Mouse (Mus musculus) heart, embryonic 16.5 days (tissue): Measurements from ENCODE around the gene Efnb1. TPM values are rescaled to one million over a fixed set of nuclear protein-coding genes. Genes with fewer than 3 reads are reported as not detected.

Source experiments
- ATAC-seq: fragments of 200-750 bp; cut with Nextera tagmentation; replicated peaks from 2 replicates; pipeline ENCODE4 v1.8.0; 2017; ENCODE audit warnings: moderate number of reproducible peaks; ENCODE audit not compliant: insufficient read depth, low FRiP score; ENCODE audit errors: extremely low read depth
- H3K27ac ChIP-seq: fragments of 300-500 bp; sonication (generic); 2 replicates; pipeline ENCODE4 v1.5.1; 2014; ENCODE audit warnings: mild to moderate bottlenecking, low read length, control low read depth, moderate library complexity
- H3K27me3 ChIP-seq: fragments of 300-500 bp; sonication (generic); 2 replicates; pipeline ENCODE4 v1.6.1; 2014; ENCODE audit warnings: low read length, mixed read lengths; ENCODE audit not compliant: control insufficient read depth, insufficient read depth
- H3K36me3 ChIP-seq: fragments of 300-500 bp; sonication (generic); 2 replicates; pipeline ENCODE4 v1.6.1; 2014; ENCODE audit not compliant: control insufficient read depth, insufficient read depth
- H3K4me1 ChIP-seq: fragments of 300-500 bp; sonication (generic); 2 replicates; pipeline ENCODE4 v1.6.1; 2014; ENCODE audit warnings: low read length, mixed read lengths; ENCODE audit not compliant: control insufficient read depth, insufficient read depth
- H3K4me2 ChIP-seq: fragments of 300-500 bp; sonication (generic); 2 replicates; pipeline ENCODE4 v1.6.1; 2014; ENCODE audit warnings: low read depth, mild to moderate bottlenecking, control low read depth, low read length
- H3K4me3 ChIP-seq: fragments of 300-500 bp; sonication (generic); 2 replicates; pipeline ENCODE4 v1.5.1; 2014; ENCODE audit warnings: mild to moderate bottlenecking, control low read depth, low read length
- H3K9ac ChIP-seq: fragments of 300-500 bp; sonication (generic); 2 replicates; pipeline ENCODE4 v1.6.1; 2014; ENCODE audit warnings: low read length, control low read depth
- H3K9me3 ChIP-seq: fragments of 300-500 bp; sonication (generic); replicated peaks from 2 replicates; pipeline ENCODE4 v1.6.1; 2016; ENCODE audit warnings: low read length; ENCODE audit not compliant: control insufficient read depth
- WGBS: fragments of 180-500 bp; shearing (Covaris S2); extraction: QIAGEN DNeasy Blood & Tissue Kit; methylation state at CpG from one replicate; pipeline ENCODE4 v1.1.7; 2014; 5-methylcytosine and 5-hydroxymethylcytosine counted together
- polyA plus RNA-seq: library from polyadenylated mRNA; unstranded; fragments of >200 nt; fragmentation: Nextera tagmentation; extraction: Ambion mirVana; gene quantifications from 2 replicates; pipeline ENCODE4 v1.2.1, GENCODE M21; 2015

Gene Efnb1
- polyA plus RNA-seq, 1 experiment from 2014 or later, result 17.4 TPM

- peak overlapping the region; percentile 86 for H3K9ac ChIP-seq
- H3K4me3 ChIP-seq, result peak overlapping the region; percentile 74
- H3K27me3 ChIP-seq, result peaks cover 4% of the 10 kb centered on the region; the same call in 1 of the 2 replicates
- peak overlapping the region; percentile 69 for H3K4me2 ChIP-seq
- no peaks in the 10 kb centered on the region for H3K36me3 ChIP-seq
- peak overlapping the region; percentile 43 for H3K27ac ChIP-seq
- no peak for ATAC-seq
- peaks cover 19% of the 10 kb centered on the region for H3K4me1 ChIP-seq
- no peaks in the 10 kb centered on the region for H3K9me3 ChIP-seq
- WGBS, result 15% methylated on average over 29 of the region's 31 CpGs
Observed at GRCm38 (mm10) chrX:99137143-99137870, 1.4 kb downstream of the Efnb1 start.

GRCm38 (mm10) chrX:99137928-99138740 lies 2.2 kb downstream of the Efnb1 start:
- Histone ChIP-seq H3K9ac (peak overlapping the region; percentile 86), H3K9me3 (no peaks in the 10 kb centered on the region), H3K27me3 (no peaks in the 10 kb centered on the region), H3K4me3 (peak overlapping the region; percentile 74), H3K36me3 (no peaks in the 10 kb centered on the region), H3K27ac (peak overlapping the region; percentile 48), H3K4me1 (peaks cover 19% of the 10 kb centered on the region), H3K4me2 (peak overlapping the region; percentile 69)
- ATAC-seq, result no peak
- WGBS, result 18% methylated on average over 9 of the region's 9 CpGs

- Histone ChIP-seq H3K4me1 (peaks cover 22% of the 10 kb centered on the region), H3K27ac (no peak overlapping the region), H3K36me3 (peaks cover 7% of the 10 kb centered on the region; the same call in 1 of the 2 replicates), H3K27me3 (no peaks in the 10 kb centered on the region), H3K4me3 (no peak overlapping the region), H3K4me2 (peak overlapping the region; percentile 69), H3K9me3 (no peaks in the 10 kb centered on the region), H3K9ac (0 out of 2 replicates have a peak overlapping the region, but pooled peaks have one; percentile 8)
- ATAC-seq, result no peak
- WGBS, result 61% methylated on average over 8 of the region's 8 CpGs
Observed at GRCm38 (mm10) chrX:99141079-99141478, 5.1 kb downstream of the Efnb1 start.

- no peak overlapping the region for H3K4me2 ChIP-seq
- H3K36me3 ChIP-seq, result peaks cover 12% of the 10 kb centered on the region
- no peak overlapping the region for H3K9ac ChIP-seq
- no peaks in the 10 kb centered on the region for H3K27me3 ChIP-seq
- H3K4me1 ChIP-seq, result peaks cover 22% of the 10 kb centered on the region
- ATAC-seq, result no peak
- no peaks in the 10 kb centered on the region for H3K9me3 ChIP-seq
- H3K4me3 ChIP-seq, result no peak overlapping the region
- H3K27ac ChIP-seq, result no peak overlapping the region
Observed at GRCm38 (mm10) chrX:99141900-99142299, 6.0 kb downstream of the Efnb1 start.

GRCm38 (mm10) chrX:99145561-99145960 lies 9.6 kb downstream of the Efnb1 start:
- WGBS, result 83% methylated on average over 7 of the region's 7 CpGs
- Histone ChIP-seq H3K36me3 (peaks cover 20% of the 10 kb centered on the region), H3K9ac (no peak overlapping the region), H3K4me3 (no peak overlapping the region), H3K27me3 (no peaks in the 10 kb centered on the region), H3K9me3 (no peaks in the 10 kb centered on the region), H3K4me2 (no peak overlapping the region), H3K4me1 (peaks cover 8% of the 10 kb centered on the region), H3K27ac (no peak overlapping the region)
- ATAC-seq, result no peak

GRCm38 (mm10) chrX:99148061-99148905 lies 12.4 kb downstream of the Efnb1 start:
- no peak for ATAC-seq
- H3K4me3 ChIP-seq, result no peak overlapping the region
- peaks cover 3% of the 10 kb centered on the region; the same call in 1 of the 2 replicates for H3K27me3 ChIP-seq
- no peak overlapping the region for H3K9ac ChIP-seq
- H3K27ac ChIP-seq, result no peak overlapping the region
- H3K9me3 ChIP-seq, result no peaks in the 10 kb centered on the region
- peaks cover 20% of the 10 kb centered on the region for H3K36me3 ChIP-seq
- H3K4me2 ChIP-seq, result no peak overlapping the region
- WGBS, result 75% methylated on average over 9 of the region's 11 CpGs
- peaks cover 3% of the 10 kb centered on the region; the same call in 1 of the 2 replicates for H3K4me1 ChIP-seq

- H3K27me3 ChIP-seq, result peaks cover 3% of the 10 kb centered on the region; the same call in 1 of the 2 replicates
- H3K4me1 ChIP-seq, result no peaks in the 10 kb centered on the region
- H3K4me3 ChIP-seq, result no peak overlapping the region
- H3K9me3 ChIP-seq, result no peaks in the 10 kb centered on the region
- H3K27ac ChIP-seq, result no peak overlapping the region
- ATAC-seq, result no peak
- no peak overlapping the region for H3K9ac ChIP-seq
- H3K4me2 ChIP-seq, result no peak overlapping the region
- 77% methylated on average over 7 of the region's 7 CpGs for WGBS
- peaks cover 20% of the 10 kb centered on the region for H3K36me3 ChIP-seq
Observed at GRCm38 (mm10) chrX:99149047-99149446, 13.1 kb downstream of the Efnb1 start.

GRCm38 (mm10) chrX:99149900-99150299 lies 14.0 kb downstream of the Efnb1 start:
- WGBS, result 65% methylated on average over 2 of the region's 2 CpGs

More at GRCm38 (mm10) chrX:99149900-99150299, 14.0 kb downstream of the Efnb1 start:
- Histone ChIP-seq H3K4me1 (no peaks in the 10 kb centered on the region), H3K9ac (no peak overlapping the region), H3K4me3 (no peak overlapping the region), H3K27me3 (peaks cover 3% of the 10 kb centered on the region; the same call in 1 of the 2 replicates), H3K4me2 (no peak overlapping the region), H3K27ac (no peak overlapping the region), H3K9me3 (no peaks in the 10 kb centered on the region), H3K36me3 (peaks cover 20% of the 10 kb centered on the region)
- no peak; the same call in 1 of the 2 replicates for ATAC-seq
